Mouse (Mus musculus): ENCODE data around the gene Foxo3. TPM values are rescaled to one million over a fixed set of nuclear protein-coding genes. Genes with fewer than 3 reads are reported as not detected.
A peak's percentile ranks its signal among the peaks of the same experiment; 100 is the strongest.

The Foxo3 gene
- total RNA-seq, 2 experiments from 2014 or later, result 118 to 181 TPM

GRCm38 (mm10) chr10:42259602-42260001, 17.0 kb downstream of the Foxo3 start:
- no peak for ATAC-seq (replicated peaks; ENCODE audit: low FRiP score, poor library complexity, severe bottlenecking)

DNA sequence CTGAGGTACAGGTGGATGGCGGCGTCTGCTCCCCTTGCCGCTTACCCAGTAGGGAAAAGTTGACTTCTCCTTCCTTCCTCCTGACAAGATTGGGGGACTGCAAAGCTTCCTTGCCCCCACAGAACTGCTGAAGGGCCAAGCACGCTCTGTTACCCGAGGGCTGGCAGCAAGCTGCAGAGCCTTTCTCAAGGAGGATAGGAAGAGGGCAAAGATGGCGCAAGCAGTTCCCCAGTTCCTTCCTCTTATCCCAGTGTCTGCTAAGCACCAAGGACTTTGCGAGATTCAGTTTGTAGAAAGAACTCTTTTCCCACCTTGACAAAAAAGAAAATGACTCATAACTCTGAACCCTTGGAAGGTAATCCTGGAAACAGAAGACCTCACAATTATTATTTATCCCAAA, 18.6 kb downstream of the Foxo3 start:
- no peak for ATAC-seq (replicated peaks; ENCODE audit: low FRiP score, poor library complexity, severe bottlenecking)

- no peak for ATAC-seq (replicated peaks; ENCODE audit: low FRiP score, poor library complexity, severe bottlenecking)
Measured at GRCm38 (mm10) chr10:42254788-42255187, 21.8 kb downstream of the Foxo3 start.

GRCm38 (mm10) chr10:42251749-42252323, 24.7 kb downstream of the Foxo3 start:
- no peak for ATAC-seq (replicated peaks; ENCODE audit: low FRiP score, poor library complexity, severe bottlenecking)

GRCm38 (mm10) chr10:42251203-42251602, 25.4 kb downstream of the Foxo3 start:
- no peak for ATAC-seq (replicated peaks; ENCODE audit: low FRiP score, poor library complexity, severe bottlenecking)

DNA sequence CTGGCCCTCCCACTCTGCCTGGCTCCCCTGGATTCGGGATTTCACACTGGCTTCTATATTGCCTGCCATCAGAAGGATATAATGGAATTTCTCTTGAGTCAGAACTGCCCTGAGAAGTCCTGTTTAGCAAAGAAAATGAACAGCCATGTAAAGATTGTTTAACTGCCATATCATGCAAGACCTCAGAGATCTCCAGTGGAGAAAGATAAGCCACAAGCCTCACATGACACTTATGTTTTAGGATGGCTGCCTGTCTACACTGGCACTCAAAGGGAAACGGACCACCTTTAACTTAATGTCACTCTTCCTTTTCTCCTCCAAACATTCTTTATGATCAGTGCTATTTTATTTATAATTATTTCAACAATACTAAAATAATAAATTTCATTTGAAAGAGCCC, 26.6 kb downstream of the Foxo3 start:
- no peak for ATAC-seq (replicated peaks; ENCODE audit: low FRiP score, poor library complexity, severe bottlenecking)

DNA sequence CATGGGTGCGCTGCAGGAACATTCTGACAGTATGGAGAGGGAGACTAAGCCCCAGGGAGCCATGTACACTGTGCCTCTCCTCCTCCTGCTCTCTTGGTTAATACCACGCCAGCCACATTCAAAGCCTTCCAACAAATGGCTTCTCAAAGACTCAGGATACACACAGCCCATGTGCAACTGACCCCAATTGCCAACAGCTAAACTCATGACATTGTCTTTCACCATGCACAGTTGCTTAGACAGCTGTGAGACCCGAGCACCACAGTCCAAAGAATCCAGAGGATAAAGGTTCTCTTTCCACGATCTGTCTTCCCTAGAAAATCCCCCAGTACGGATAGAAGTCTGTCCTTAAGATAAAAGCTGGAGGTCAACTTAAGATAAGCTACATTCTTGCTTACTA, 27.9 kb downstream of the Foxo3 start:
- ATAC-seq (replicated peaks; ENCODE audit: low FRiP score, poor library complexity, severe bottlenecking), result no peak

GRCm38 (mm10) chr10:42248156-42248555, 28.4 kb downstream of the Foxo3 start:
- no peak for ATAC-seq (replicated peaks; ENCODE audit: low FRiP score, poor library complexity, severe bottlenecking)

DNA sequence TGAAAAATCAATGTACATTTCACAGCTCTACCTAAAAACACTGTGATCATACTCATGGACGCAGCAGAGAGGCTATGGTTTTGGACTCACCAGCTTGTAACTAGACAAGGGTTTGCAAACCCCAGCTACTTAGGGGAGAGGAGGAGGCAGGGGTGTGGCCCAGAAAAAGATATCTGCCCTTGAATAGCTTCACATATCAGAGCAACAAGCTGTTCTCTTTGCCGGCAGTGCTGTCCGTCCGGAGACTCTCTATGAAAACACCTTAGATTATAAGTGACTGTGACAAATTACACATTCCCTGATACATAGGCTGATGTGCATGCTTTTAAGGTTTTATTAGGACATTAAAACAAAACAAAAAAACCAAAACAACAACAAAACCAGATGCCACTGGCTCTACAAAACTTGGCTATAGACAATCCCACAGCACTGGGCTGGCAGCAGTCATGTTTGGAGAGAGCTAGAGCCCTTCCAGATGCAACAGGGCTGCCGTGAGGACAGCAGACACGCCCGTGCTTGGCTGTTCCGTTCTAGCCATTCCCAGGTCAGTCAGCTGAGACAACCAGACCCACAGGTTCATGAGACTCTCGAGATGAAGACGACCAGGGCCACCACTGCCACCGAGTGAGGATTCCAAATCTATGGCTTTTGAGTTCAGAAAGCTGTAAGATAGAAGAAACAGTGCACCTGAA, 29.3 kb downstream of the Foxo3 start:
- peak; percentile 79 for ATAC-seq (replicated peaks; ENCODE audit: low FRiP score, poor library complexity, severe bottlenecking)

DNA sequence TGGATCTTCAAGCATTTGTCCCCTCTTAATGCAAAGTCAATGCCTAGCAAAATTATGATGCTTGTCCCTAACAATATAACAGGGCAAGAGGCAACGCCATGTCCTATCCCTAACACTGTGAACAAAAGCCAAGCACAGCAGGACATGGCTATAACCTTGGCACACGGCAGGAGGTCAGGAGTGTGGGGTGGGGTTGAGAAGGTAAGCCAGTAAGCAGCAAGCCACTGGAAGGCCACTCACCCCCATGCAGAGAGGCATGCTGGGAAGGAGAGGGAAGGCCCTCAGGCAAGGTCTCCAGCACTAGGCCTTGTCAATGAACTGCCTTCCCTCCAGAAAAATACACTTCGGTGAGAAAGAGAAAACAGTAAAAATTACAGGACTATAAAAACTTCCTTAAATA, 30.1 kb downstream of the Foxo3 start:
- no peak for ATAC-seq (replicated peaks; ENCODE audit: low FRiP score, poor library complexity, severe bottlenecking)

DNA sequence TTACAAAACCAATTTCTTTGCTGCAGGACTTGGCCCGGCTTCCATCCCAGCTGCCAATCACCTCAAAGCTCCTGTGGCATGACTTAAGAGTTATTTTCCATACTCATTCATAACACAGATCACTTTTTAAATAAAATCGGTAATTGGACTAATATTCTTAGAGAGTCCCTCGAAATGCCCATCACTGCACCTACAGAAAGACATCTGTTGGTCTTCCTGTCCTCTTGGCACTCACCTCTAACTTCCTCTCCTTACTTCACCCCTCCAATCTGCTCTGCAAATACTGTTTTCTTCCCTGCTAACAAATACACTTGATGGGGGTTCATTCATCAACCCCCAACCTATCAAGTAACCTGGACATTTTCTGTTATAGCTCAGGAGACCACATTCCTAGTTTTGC, 30.9 kb downstream of the Foxo3 start:
- no peak for ATAC-seq (replicated peaks; ENCODE audit: low FRiP score, poor library complexity, severe bottlenecking)

DNA sequence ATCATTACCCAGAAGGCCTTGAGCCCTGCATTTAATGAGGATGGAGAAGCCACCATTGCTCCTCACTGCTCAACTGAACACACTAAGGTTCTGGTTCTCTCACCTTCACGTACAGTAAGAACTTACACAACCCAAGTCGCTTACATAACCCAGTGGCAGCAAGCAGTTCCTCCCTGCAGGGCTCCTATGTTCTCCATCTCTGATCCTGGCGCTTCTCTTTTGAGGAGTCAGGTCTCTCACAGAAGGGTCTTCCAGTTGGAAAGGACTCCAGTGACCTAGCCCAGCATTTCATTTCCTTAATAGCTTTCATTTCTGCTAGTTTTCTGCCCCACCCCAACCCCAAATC, 31.3 kb downstream of the Foxo3 start:
- ATAC-seq (replicated peaks; ENCODE audit: low FRiP score, poor library complexity, severe bottlenecking), result no peak

GRCm38 (mm10) chr10:42244420-42245255, 31.9 kb downstream of the Foxo3 start:
- ATAC-seq (replicated peaks; ENCODE audit: low FRiP score, poor library complexity, severe bottlenecking), result peak; percentile 69

DNA sequence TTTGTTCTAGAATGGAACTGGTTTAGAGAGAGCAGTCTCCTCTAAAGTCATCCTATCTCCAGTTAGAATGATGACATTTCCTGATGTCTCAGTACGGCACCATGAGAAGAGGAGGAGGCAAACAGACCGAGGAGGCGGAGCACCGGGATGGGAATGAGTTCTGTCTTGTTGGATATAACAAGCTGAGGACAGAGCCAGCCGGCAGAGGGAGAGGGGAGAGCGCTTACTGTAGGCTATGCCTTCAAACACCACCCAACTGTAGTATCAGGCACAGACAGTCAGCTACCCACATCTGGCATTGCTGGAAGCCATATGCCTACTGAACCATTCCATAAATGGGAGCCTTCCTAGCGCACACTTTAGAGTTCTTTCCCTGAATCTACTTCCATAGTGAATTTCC, 32.6 kb downstream of the Foxo3 start:
- no peak for ATAC-seq (replicated peaks; ENCODE audit: low FRiP score, poor library complexity, severe bottlenecking)

GRCm38 (mm10) chr10:42242484-42242883, 34.1 kb downstream of the Foxo3 start:
- ATAC-seq (replicated peaks; ENCODE audit: low FRiP score, poor library complexity, severe bottlenecking), result no peak

DNA sequence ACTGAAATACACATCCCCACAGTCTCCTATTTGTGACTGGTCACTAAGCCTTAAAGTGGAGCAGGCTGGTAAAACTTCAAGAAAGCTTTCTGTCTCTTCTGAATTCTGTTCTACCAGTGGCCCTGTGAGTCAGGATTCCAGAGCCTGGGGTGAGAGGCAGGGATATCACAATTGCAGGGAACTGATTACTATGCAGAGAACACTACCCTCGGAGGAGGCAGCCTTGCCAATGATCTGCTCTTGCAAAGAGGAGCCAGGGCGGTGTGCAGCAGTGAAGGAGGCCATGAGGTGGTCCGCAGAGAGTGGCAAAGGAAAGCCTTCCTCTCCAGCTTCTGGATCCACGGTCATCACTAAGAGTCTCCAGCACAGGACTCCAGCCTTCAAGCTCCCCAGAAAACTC, 34.8 kb downstream of the Foxo3 start:
- no peak for ATAC-seq (replicated peaks; ENCODE audit: low FRiP score, poor library complexity, severe bottlenecking)

- no peak for ATAC-seq (replicated peaks; ENCODE audit: low FRiP score, poor library complexity, severe bottlenecking)
Measured at GRCm38 (mm10) chr10:42239810-42240111, 36.8 kb downstream of the Foxo3 start.

- ATAC-seq (replicated peaks; ENCODE audit: low FRiP score, poor library complexity, severe bottlenecking), result no peak
Measured at GRCm38 (mm10) chr10:42238923-42239809, 37.4 kb downstream of the Foxo3 start.

GRCm38 (mm10) chr10:42238296-42238695, 38.3 kb downstream of the Foxo3 start:
- ATAC-seq (replicated peaks; ENCODE audit: low FRiP score, poor library complexity, severe bottlenecking), result no peak

DNA sequence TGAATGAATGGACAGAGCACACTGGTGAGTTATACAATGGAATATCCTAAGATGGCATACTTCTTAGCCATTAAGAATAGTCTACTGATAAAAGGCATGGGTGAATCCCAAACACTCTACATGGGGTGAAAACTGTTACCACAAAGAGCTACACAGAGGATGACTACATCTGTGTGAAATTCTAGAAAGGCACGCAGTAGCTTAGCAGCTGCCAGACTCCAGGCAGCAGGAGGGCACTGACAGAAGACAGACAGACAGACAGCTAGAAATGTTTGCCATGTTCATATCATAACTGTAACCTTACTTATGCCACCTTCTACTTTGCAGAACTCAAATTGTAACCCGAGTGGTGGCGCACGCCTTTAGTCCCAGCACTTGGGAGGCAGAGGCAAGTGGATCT, 39.0 kb downstream of the Foxo3 start:
- no peak for ATAC-seq (replicated peaks; ENCODE audit: low FRiP score, poor library complexity, severe bottlenecking)

Measured in erythroid progenitor cell, adult 5-6 weeks (primary cell).